Mouse (Mus musculus): ENCODE data around the gene Dnah17.

DNA sequence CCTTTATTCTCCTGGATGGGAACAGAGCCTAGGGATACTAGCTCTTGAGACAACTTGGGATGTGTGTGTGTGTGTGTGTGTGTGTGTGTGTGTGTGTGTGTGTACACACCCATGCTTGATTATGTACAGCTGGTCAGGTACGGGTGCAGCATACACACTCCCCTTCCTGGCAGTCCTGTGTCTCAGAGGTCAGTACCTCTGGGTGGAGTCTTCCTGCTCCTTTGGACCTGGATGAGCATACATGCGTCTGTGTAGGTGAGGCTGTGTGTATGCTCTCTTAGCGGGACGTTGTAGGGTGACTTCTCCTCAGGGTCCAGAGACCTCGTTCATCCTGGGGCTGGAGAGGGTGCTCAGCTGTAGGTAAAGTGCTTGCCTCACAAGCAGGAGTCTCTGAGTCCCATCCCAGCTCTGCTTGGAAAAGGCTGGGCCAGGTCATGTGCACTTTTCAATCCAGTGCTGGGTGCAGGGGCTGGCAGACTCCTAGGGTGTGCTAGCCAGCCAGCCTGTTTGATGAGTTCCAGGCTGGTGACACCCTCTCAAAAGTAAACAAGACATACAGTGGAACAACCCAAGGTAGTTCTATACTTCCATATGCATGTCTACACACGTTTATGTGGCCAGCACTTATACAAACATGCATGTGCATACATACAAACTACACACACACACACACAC is 131.0 kb downstream of the Dnah17 start:
- no peak for TF ChIP-seq CTCF (IDR thresholded peaks at IDR 0.05; ENCODE audit: low read depth, low read length)
- no peak for TF ChIP-seq POLR2A (IDR thresholded peaks at IDR 0.05; ENCODE audit: extremely low read depth, insufficient read depth, low read length)
